Mouse (Mus musculus): Measurements from ENCODE around the gene Bcl2l11. TPM values are rescaled to one million over a fixed set of nuclear protein-coding genes. Genes with fewer than 3 reads are reported as not detected.

Gene Bcl2l11
- polyA plus RNA-seq, 1 experiment = 2.9 TPM

DNA sequence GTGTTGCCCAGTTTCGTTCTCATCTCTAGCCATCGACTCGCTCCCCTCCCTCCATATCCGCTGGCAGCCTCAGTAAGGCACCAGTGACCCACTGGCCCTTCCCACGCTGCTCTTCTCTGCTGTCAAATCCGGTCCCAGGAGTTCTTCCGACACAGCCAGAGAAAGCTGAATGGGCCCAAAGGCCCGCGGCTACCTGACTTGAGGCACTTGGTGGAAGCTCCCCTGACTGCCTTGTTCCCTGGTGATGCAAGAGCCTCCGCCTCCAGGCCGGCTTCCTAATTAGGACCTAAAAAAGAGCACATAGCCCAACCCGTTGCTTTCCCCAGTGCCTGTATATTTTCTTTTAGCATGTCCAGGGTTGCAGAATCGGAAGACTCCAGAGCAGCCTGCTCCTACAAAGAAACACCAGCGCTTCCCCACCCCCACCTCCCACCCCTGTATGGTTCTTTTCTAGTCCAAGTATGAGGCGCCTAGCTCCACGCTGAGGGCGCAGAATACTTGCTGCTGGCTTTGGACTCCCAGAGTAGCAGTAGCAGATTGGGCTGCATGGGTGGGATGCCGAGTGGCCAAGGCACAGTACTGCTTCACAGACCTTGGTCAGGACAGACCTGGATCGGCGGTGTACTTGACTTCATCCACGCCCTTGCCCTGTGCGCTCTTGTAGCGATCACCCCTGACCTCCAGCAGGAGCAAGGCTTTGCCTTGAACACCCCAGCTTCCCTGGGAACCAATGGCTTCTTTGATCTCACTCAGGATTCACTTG lies 1.7 kb upstream of the Bcl2l11 start:
- Histone ChIP-seq H3K27ac (replicated peaks; ENCODE audit: low read depth, low read length) (no peak overlapping the region), H3K4me1 (ENCODE audit: control insufficient read depth, insufficient read depth, insufficient read length, low read length) (peaks cover 10% of the 10 kb centered on the region; the same call in 1 of the 2 replicates), H3K4me3 (ENCODE audit: insufficient read depth, low read depth, low read length) (peak overlapping the region; percentile 24; the same call in 1 of the 2 replicates)

- Histone ChIP-seq H3K27ac (replicated peaks; ENCODE audit: low read depth, low read length) (no peak overlapping the region), H3K4me3 (ENCODE audit: insufficient read depth, low read depth, low read length) (0 out of 2 replicates have a peak overlapping the region, but pooled peaks have one; percentile 63), H3K4me1 (ENCODE audit: control insufficient read depth, insufficient read depth, insufficient read length, low read length) (peaks cover 10% of the 10 kb centered on the region; the same call in 1 of the 2 replicates)
Observed at GRCm38 (mm10) chr2:128124693-128125092, 1.1 kb upstream of the Bcl2l11 start.

DNA sequence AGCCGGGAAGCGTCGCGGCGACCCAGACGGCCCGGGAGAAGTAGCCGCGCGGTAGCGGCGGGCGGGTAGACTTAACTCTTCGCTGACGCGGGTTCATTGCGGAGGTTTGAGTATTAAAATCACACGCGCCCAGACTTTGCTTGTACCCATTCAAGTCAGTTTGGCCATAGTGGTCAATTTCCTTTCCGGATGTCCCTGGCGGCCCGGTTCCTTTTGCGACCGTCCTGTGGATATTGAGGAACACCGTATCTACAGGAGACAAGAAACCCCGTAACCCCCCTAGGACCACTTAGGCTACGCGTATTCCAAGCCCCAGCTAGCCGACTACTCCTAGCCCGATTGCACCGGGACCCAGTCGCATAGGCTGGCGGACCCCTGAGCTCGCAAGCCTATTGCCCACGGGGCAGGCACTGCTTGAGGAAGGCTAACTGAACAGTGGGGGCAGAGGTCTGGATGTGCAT lies 783 bp downstream of the Bcl2l11 start:
- H3K4me3 ChIP-seq (ENCODE audit: insufficient read depth, low read depth, low read length) = peak overlapping the region; percentile 81
- peaks cover 10% of the 10 kb centered on the region; the same call in 1 of the 2 replicates for H3K4me1 ChIP-seq (ENCODE audit: control insufficient read depth, insufficient read depth, insufficient read length, low read length)
- H3K27ac ChIP-seq (replicated peaks; ENCODE audit: low read depth, low read length) = no peak overlapping the region

DNA sequence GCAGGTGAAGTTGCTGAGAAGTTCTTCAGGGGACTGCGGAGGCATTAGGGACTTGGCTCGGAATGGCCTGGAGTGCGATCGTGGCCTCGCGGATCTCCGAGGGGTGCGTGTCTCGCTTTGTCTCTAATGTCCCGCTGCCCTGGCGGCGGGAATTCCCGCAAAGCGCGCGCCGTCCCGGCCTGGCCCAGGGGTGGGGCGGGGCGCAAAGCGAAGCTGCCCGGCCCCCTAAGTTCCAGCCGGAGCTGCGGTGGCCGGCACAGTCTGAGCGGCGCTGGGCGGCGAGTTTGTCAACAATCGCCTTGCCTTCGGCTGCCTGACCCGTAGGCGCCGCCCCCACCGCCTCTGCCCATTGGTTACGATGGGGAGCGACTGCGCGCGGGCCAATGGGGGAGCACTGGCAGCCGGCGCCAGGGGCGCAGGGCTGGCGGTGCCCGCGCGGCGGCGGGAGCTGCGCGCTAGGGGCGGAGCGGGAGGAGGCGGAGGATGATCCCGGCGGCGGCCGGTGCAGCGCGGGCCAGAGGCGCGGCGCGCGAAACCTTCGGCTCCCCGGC lies 1.4 kb downstream of the Bcl2l11 start:
- Histone ChIP-seq H3K27ac (replicated peaks; ENCODE audit: low read depth, low read length) (peak overlapping the region; percentile 53; the same call in 1 of the 2 replicates), H3K4me3 (ENCODE audit: insufficient read depth, low read depth, low read length) (peak overlapping the region; percentile 81), H3K4me1 (ENCODE audit: control insufficient read depth, insufficient read depth, insufficient read length, low read length) (peaks cover 10% of the 10 kb centered on the region; the same call in 1 of the 2 replicates)

- H3K27ac ChIP-seq (replicated peaks; ENCODE audit: low read depth, low read length) = peak overlapping the region; percentile 53
- peak overlapping the region; percentile 81 for H3K4me3 ChIP-seq (ENCODE audit: insufficient read depth, low read depth, low read length)
- H3K4me1 ChIP-seq (ENCODE audit: control insufficient read depth, insufficient read depth, insufficient read length, low read length) = peaks cover 9% of the 10 kb centered on the region; the same call in 1 of the 2 replicates
Observed at GRCm38 (mm10) chr2:128127691-128128292, 2.0 kb downstream of the Bcl2l11 start.

DNA sequence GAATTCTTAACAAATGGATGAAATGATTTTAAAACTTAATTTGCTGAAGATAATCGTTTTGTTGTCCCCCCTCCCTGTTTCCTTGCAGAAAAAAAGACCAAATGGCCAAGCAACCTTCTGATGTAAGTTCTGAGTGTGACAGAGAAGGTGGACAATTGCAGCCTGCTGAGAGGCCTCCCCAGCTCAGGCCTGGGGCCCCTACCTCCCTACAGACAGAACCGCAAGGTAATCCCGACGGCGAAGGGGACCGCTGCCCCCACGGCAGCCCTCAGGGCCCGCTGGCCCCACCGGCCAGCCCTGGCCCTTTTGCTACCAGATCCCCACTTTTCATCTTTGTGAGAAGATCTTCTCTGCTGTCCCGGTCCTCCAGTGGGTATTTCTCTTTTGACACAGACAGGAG lies 2.7 kb downstream of the Bcl2l11 start:
- Histone ChIP-seq H3K27ac (replicated peaks; ENCODE audit: low read depth, low read length) (no peak overlapping the region), H3K4me1 (ENCODE audit: control insufficient read depth, insufficient read depth, insufficient read length, low read length) (peaks cover 4% of the 10 kb centered on the region; the same call in 1 of the 2 replicates), H3K4me3 (ENCODE audit: insufficient read depth, low read depth, low read length) (no peak overlapping the region)

DNA sequence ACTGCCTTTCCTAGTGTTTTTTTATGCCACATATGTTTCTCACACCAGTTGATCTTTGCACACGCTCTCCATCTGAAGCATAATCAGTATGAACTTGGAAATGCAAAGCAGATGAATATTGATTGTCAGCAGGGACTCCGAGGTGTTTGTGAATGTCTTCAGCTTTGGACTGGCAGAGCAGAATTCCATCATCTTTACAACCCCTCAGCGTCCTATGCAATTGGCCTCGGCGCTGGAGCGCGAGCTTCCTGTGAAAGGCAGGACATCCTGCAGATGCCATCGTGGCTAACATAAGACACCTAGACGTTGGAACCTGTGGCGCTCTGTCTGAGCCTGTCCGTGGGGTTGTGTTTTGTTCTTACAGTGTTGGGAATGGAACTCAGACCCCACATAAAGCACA lies 5.7 kb downstream of the Bcl2l11 start:
- no peak overlapping the region for H3K4me3 ChIP-seq (ENCODE audit: insufficient read depth, low read depth, low read length)

GRCm38 (mm10) chr2:128132635-128133034 lies 6.8 kb downstream of the Bcl2l11 start:
- no peak overlapping the region for H3K4me3 ChIP-seq (ENCODE audit: insufficient read depth, low read depth, low read length)
- H3K27ac ChIP-seq (replicated peaks; ENCODE audit: low read depth, low read length) = no peak overlapping the region
- peaks cover 4% of the 10 kb centered on the region; the same call in 1 of the 2 replicates for H3K4me1 ChIP-seq (ENCODE audit: control insufficient read depth, insufficient read depth, insufficient read length, low read length)

More for the DNA sequence above, 5.7 kb downstream of the Bcl2l11 start:
- no peaks in the 10 kb centered on the region for H3K4me1 ChIP-seq (ENCODE audit: control insufficient read depth, insufficient read depth, insufficient read length, low read length)
- no peak overlapping the region for H3K27ac ChIP-seq (replicated peaks; ENCODE audit: low read depth, low read length)

DNA sequence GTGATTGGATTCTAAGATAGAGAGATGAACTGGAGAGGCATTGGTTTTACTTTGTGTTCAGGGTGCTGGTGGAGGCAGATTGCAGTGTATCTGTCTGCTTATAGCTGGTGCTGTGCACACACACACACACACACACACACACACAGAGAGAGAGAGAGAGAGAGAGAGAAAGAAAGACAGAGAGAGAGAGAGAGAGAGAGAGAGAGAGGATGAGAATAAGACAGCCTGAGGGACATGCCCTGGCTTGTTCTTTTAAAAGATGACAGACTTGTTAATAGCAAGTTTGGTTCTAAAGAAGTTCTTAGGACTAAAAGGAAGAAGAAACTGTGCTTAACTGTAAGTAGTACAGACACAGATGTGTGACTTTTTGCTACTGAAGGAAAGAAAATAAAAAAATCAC lies 8.0 kb downstream of the Bcl2l11 start:
- Histone ChIP-seq H3K27ac (replicated peaks; ENCODE audit: low read depth, low read length) (no peak overlapping the region), H3K4me1 (ENCODE audit: control insufficient read depth, insufficient read depth, insufficient read length, low read length) (peaks cover 4% of the 10 kb centered on the region; the same call in 1 of the 2 replicates)

DNA sequence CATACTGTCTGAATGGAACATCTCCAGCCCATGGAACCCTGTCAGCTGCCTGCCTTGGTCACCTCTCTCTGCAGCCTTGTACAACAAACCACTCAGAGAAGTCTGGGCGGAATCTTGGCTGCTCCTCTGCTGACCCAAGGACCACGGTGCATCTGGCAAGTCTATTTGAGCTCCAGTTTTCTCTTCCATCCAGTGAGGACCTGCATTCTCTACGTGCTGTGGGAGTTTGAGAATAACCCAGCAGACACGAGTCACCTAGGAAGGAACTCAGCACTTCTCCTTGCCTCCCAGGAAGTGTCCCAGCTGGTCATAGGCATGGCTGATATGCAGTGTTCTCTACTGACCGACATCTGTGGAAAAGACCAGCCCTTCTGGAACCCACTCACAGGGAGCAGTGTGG lies 8.6 kb downstream of the Bcl2l11 start:
- peaks cover 4% of the 10 kb centered on the region; the same call in 1 of the 2 replicates for H3K4me1 ChIP-seq (ENCODE audit: control insufficient read depth, insufficient read depth, insufficient read length, low read length)
- no peak overlapping the region for H3K4me3 ChIP-seq (ENCODE audit: insufficient read depth, low read depth, low read length)
- no peak overlapping the region for H3K27ac ChIP-seq (replicated peaks; ENCODE audit: low read depth, low read length)

More for the DNA sequence above, 8.0 kb downstream of the Bcl2l11 start:
- H3K4me3 ChIP-seq (ENCODE audit: insufficient read depth, low read depth, low read length) = no peak overlapping the region

DNA sequence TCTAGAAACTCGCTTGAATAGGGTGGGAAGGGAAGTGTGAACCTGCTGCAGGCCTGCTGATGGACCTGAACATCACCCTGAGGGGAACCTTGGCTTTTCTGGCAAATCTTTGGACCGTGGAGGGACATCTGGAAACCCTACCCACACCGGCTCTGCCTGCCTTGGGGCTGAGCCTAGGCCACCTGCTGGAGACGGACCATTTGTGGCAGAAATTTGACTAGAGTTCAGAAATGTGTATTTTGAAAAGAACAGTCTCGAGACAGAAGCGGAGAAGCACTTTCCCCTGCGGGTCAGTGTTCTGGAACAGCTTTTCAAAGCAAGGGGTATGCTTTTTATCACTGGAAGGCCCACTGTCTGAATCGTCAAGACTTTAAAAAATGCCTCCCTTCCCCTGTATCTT lies 9.1 kb downstream of the Bcl2l11 start:
- Histone ChIP-seq H3K4me3 (ENCODE audit: insufficient read depth, low read depth, low read length) (no peak overlapping the region), H3K27ac (replicated peaks; ENCODE audit: low read depth, low read length) (no peak overlapping the region), H3K4me1 (ENCODE audit: control insufficient read depth, insufficient read depth, insufficient read length, low read length) (peaks cover 4% of the 10 kb centered on the region; the same call in 1 of the 2 replicates)

GRCm38 (mm10) chr2:128136769-128137433 lies 11.1 kb downstream of the Bcl2l11 start:
- Histone ChIP-seq H3K27ac (replicated peaks; ENCODE audit: low read depth, low read length) (no peak overlapping the region), H3K4me1 (ENCODE audit: control insufficient read depth, insufficient read depth, insufficient read length, low read length) (peaks cover 8% of the 10 kb centered on the region), H3K4me3 (ENCODE audit: insufficient read depth, low read depth, low read length) (no peak overlapping the region)

GRCm38 (mm10) chr2:128137480-128138276 lies 11.8 kb downstream of the Bcl2l11 start:
- H3K27ac ChIP-seq (replicated peaks; ENCODE audit: low read depth, low read length) = no peak overlapping the region
- peaks cover 8% of the 10 kb centered on the region for H3K4me1 ChIP-seq (ENCODE audit: control insufficient read depth, insufficient read depth, insufficient read length, low read length)
- no peak overlapping the region for H3K4me3 ChIP-seq (ENCODE audit: insufficient read depth, low read depth, low read length)

DNA sequence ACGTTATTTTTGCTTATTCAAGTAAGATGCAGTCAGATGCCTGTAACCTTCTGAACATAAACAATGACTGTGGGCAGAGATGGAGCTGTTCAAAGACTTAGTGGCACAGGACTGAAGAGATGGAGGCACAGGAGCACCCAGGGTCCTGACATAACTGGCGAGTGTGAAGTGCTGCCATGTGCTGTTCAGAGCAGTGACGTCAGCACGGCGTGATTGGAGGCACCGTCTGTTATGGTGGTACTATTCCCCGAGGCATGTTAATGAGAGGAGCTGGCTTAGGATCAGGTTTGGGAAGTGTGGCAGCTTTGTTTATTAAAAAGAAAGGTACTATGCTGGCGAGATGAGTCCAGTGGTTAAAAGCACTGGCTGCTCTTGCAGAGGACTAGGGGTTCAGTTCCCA lies 13.1 kb downstream of the Bcl2l11 start:
- no peak overlapping the region for H3K27ac ChIP-seq (replicated peaks; ENCODE audit: low read depth, low read length)
- no peak overlapping the region for H3K4me3 ChIP-seq (ENCODE audit: insufficient read depth, low read depth, low read length)
- peaks cover 8% of the 10 kb centered on the region for H3K4me1 ChIP-seq (ENCODE audit: control insufficient read depth, insufficient read depth, insufficient read length, low read length)

All from brown adipose tissue, adult 24 weeks (tissue).